Mouse (Mus musculus) hindbrain, embryonic 11.5 days (tissue): ENCODE measurements around the gene Cabp2. TPM values are rescaled to one million over a fixed set of nuclear protein-coding genes. Genes with fewer than 3 reads are reported as not detected.
"Not testable (repeated sequence)": the region's sequence is repeated elsewhere in the genome, so short reads cannot be mapped to it uniquely, and the experiment has no call there.

Source experiments
- ATAC-seq: fragments of 200-750 bp; cut with Nextera tagmentation; 2 replicates; pipeline ENCODE4 v1.8.0; 2017; ENCODE audit warnings: mild to moderate bottlenecking, moderate TSS enrichment, moderate library complexity; ENCODE audit not compliant: low FRiP score
- DNase-seq: peaks from one replicate; pipeline ENCODE4 v3.0.0-alpha.2; 2015; ENCODE audit warnings: low spot score
- H3K27ac ChIP-seq: fragments of 300-500 bp; sonication (generic); 2 replicates; pipeline ENCODE4 v1.5.1; 2014; ENCODE audit warnings: mild to moderate bottlenecking, low read depth, low read length
- H3K27me3 ChIP-seq: fragments of 300-500 bp; sonication (generic); 2 replicates; pipeline ENCODE4 v1.6.1; 2014; ENCODE audit warnings: mild to moderate bottlenecking, low read length, moderate library complexity, mixed read lengths; ENCODE audit not compliant: control insufficient read depth, insufficient read depth
- H3K36me3 ChIP-seq: fragments of 300-500 bp; sonication (generic); 2 replicates; pipeline ENCODE4 v1.6.1; 2014; ENCODE audit warnings: mild to moderate bottlenecking, low read length, moderate library complexity, mixed read lengths; ENCODE audit not compliant: control insufficient read depth, insufficient read depth
- H3K4me1 ChIP-seq: fragments of 300-500 bp; sonication (generic); replicated peaks from 2 replicates; pipeline ENCODE4 v1.6.1; 2014; ENCODE audit warnings: low read length, mixed read lengths; ENCODE audit not compliant: control insufficient read depth, insufficient read depth
- H3K4me2 ChIP-seq: fragments of 300-500 bp; sonication (generic); replicated peaks from 2 replicates; pipeline ENCODE4 v1.6.1; 2014; ENCODE audit warnings: mild to moderate bottlenecking, low read depth, low read length
- H3K4me3 ChIP-seq: fragments of 300-500 bp; sonication (generic); 2 replicates; pipeline ENCODE4 v1.5.1; 2014; ENCODE audit warnings: low read depth, low read length
- H3K9ac ChIP-seq: fragments of 300-500 bp; sonication (generic); 2 replicates; pipeline ENCODE4 v1.6.1; 2014; ENCODE audit warnings: low read depth, low read length
- H3K9me3 ChIP-seq: fragments of 300-500 bp; sonication (generic); 2 replicates; pipeline ENCODE4 v1.6.1; 2016; ENCODE audit warnings: low read length; ENCODE audit not compliant: control insufficient read depth
- WGBS: fragments of 180-500 bp; shearing (Covaris S2); extraction: QIAGEN DNeasy Blood & Tissue Kit; methylation state at CpG from one replicate; pipeline ENCODE4 v1.1.7; 2014; 5-methylcytosine and 5-hydroxymethylcytosine counted together
- polyA plus RNA-seq: library from polyadenylated mRNA; unstranded; fragments of >200 nt; fragmentation: Nextera tagmentation; extraction: Ambion mirVana; gene quantifications from 2 replicates; pipeline ENCODE4 v1.2.1, GENCODE M21; 2014

Cabp2 gene
- polyA plus RNA-seq, 1 experiment from 2014 or later = not detected

GRCm38 (mm10) chr19:4134354-4134753 lies 53.0 kb downstream of the Cabp2 start:
- H3K4me3 ChIP-seq = no peak overlapping the region
- WGBS = 91% methylated on average over 4 of the region's 4 CpGs
- DNase-seq = no peak
- ATAC-seq = no peak
- no peak overlapping the region for H3K9ac ChIP-seq
- peaks cover 7% of the 10 kb centered on the region; the same call in 1 of the 2 replicates for H3K36me3 ChIP-seq
- H3K4me2 ChIP-seq = no peak overlapping the region
- no peaks in the 10 kb centered on the region for H3K4me1 ChIP-seq
- no peaks in the 10 kb centered on the region for H3K27me3 ChIP-seq
- no peaks in the 10 kb centered on the region for H3K9me3 ChIP-seq
- no peak overlapping the region for H3K27ac ChIP-seq

GRCm38 (mm10) chr19:4135229-4135962 lies 54.0 kb downstream of the Cabp2 start:
- not testable (repeated sequence) for H3K27ac ChIP-seq, H3K27me3 ChIP-seq, H3K4me3 ChIP-seq, H3K9ac ChIP-seq, DNase-seq, H3K9me3 ChIP-seq, ATAC-seq, H3K4me1 ChIP-seq, H3K4me2 ChIP-seq, H3K36me3 ChIP-seq
- 85% methylated on average over 6 of the region's 6 CpGs for WGBS

GRCm38 (mm10) chr19:4135963-4136345 lies 54.6 kb downstream of the Cabp2 start:
- not testable (repeated sequence) for H3K27ac ChIP-seq, ATAC-seq, H3K4me1 ChIP-seq, H3K36me3 ChIP-seq, H3K4me3 ChIP-seq, H3K9ac ChIP-seq, DNase-seq, H3K27me3 ChIP-seq, H3K4me2 ChIP-seq, H3K9me3 ChIP-seq
- 25% methylated on average over 8 of the region's 8 CpGs for WGBS

- H3K27ac ChIP-seq = no peak overlapping the region
- no peak for ATAC-seq
Observed at GRCm38 (mm10) chr19:4136463-4136862, 55.1 kb downstream of the Cabp2 start.

More at GRCm38 (mm10) chr19:4136463-4136862, 55.1 kb downstream of the Cabp2 start:
- Histone ChIP-seq H3K9ac (no peak overlapping the region), H3K9me3 (no peaks in the 10 kb centered on the region), H3K4me3 (no peak overlapping the region), H3K36me3 (peaks cover 3% of the 10 kb centered on the region; the same call in 1 of the 2 replicates), H3K4me2 (no peak overlapping the region), H3K27me3 (no peaks in the 10 kb centered on the region), H3K4me1 (no peaks in the 10 kb centered on the region)
- DNase-seq = no peak
- 76% methylated on average over 5 of the region's 5 CpGs for WGBS

Other genes with a start within 250 kb of the Cabp2 start
- 50.3 and 63.7 TPM in 2 replicates for gene Chka, start 229.8 kb upstream of the Cabp2 start, polyA plus RNA-seq
- 10.7 and 11.6 TPM in 2 replicates for gene Tcirg1, start 174.4 kb upstream of the Cabp2 start, polyA plus RNA-seq
- gene Ndufs8, start 168.8 kb upstream of the Cabp2 start, polyA plus RNA-seq = 240 and 258 TPM in 2 replicates
- gene Aldh3b1, start 151.8 kb upstream of the Cabp2 start, polyA plus RNA-seq = 0.59 and 1.4 TPM in 2 replicates
- gene Unc93b1, start 146.4 kb upstream of the Cabp2 start, polyA plus RNA-seq = 5.1 and 6.4 TPM in 2 replicates
- not detected in 2 replicates for gene Aldh3b3, start 122.9 kb upstream of the Cabp2 start, polyA plus RNA-seq
- 1.5 and 2.3 TPM in 2 replicates for gene Aldh3b2, start 109.2 kb upstream of the Cabp2 start, polyA plus RNA-seq
- gene Acy3, start 95.0 kb upstream of the Cabp2 start, polyA plus RNA-seq = 2.5 and 2.8 TPM in 2 replicates
- gene Tbx10, start 88.8 kb upstream of the Cabp2 start, polyA plus RNA-seq = 0.70 and 2.3 TPM in 2 replicates
- 14.6 and 19.5 TPM in 2 replicates for gene Nudt8, start 81.0 kb upstream of the Cabp2 start, polyA plus RNA-seq
- gene Gm49405, start 81.0 kb upstream of the Cabp2 start, polyA plus RNA-seq = 1.5 and 1.6 TPM in 2 replicates
- 1.5 and 1.9 TPM in 2 replicates for gene Doc2g, start 78.3 kb upstream of the Cabp2 start, polyA plus RNA-seq
- 188 and 201 TPM in 2 replicates for gene Ndufv1, start 68.8 kb upstream of the Cabp2 start, polyA plus RNA-seq
- 343 and 348 TPM in 2 replicates for gene Gstp1, start 43.6 kb upstream of the Cabp2 start, polyA plus RNA-seq
- gene Gstp2, start 35.6 kb upstream of the Cabp2 start, polyA plus RNA-seq = 1.1 and 2.9 TPM in 2 replicates
- gene Gstp3, start 22.0 kb upstream of the Cabp2 start, polyA plus RNA-seq = not detected in 2 replicates
- 74.4 and 84.3 TPM in 2 replicates for gene Cdk2ap2, start 15.6 kb downstream of the Cabp2 start, polyA plus RNA-seq
- gene Pitpnm1, start 18.4 kb downstream of the Cabp2 start, polyA plus RNA-seq = 12.2 and 15.4 TPM in 2 replicates
- gene Aip, start 44.3 kb downstream of the Cabp2 start, polyA plus RNA-seq = 65.7 and 67.4 TPM in 2 replicates
- gene Gpr152, start 58.2 kb downstream of the Cabp2 start, polyA plus RNA-seq = not detected in 2 replicates
- gene Cabp4, start 62.5 kb downstream of the Cabp2 start, polyA plus RNA-seq = not detected in 2 replicates
- 119 and 123 TPM in 2 replicates for gene Coro1b, start 67.0 kb downstream of the Cabp2 start, polyA plus RNA-seq
- gene Ptprcap, start 72.0 kb downstream of the Cabp2 start, polyA plus RNA-seq = 1.0 and 1.1 TPM in 2 replicates
- 42.2 and 45.7 TPM in 2 replicates for gene Rps6kb2, start 81.8 kb downstream of the Cabp2 start, polyA plus RNA-seq
- gene Carns1, start 93.9 kb downstream of the Cabp2 start, polyA plus RNA-seq = 2.8 and 3.3 TPM in 2 replicates
- 0.79 and 0.96 TPM in 2 replicates for gene Tbc1d10c, start 109.7 kb downstream of the Cabp2 start, polyA plus RNA-seq
- gene Ppp1ca, start 110.5 kb downstream of the Cabp2 start, polyA plus RNA-seq = 868 and 927 TPM in 2 replicates
- 41.6 and 42.1 TPM in 2 replicates for gene Rad9a, start 120.1 kb downstream of the Cabp2 start, polyA plus RNA-seq
- 0.82 and 0.90 TPM in 2 replicates for gene Clcf1, start 132.7 kb downstream of the Cabp2 start, polyA plus RNA-seq
- gene AC109138.7, start 132.8 kb downstream of the Cabp2 start, polyA plus RNA-seq = not detected in 2 replicates
- gene Pold4, start 150.3 kb downstream of the Cabp2 start, polyA plus RNA-seq = 11.0 and 17.9 TPM in 2 replicates
- gene Ssh3, start 187.6 kb downstream of the Cabp2 start, polyA plus RNA-seq = 2.8 and 3.9 TPM in 2 replicates
- gene Ankrd13d, start 201.6 kb downstream of the Cabp2 start, polyA plus RNA-seq = 8.6 and 11.0 TPM in 2 replicates
- gene Grk2, start 224.6 kb downstream of the Cabp2 start, polyA plus RNA-seq = 12.5 and 13.9 TPM in 2 replicates